Mouse (Mus musculus) limb, embryonic 14.5 days (tissue): Measurements from ENCODE around the gene Mcf2l. TPM values are rescaled to one million over a fixed set of nuclear protein-coding genes. Genes with fewer than 3 reads are reported as not detected.

Experiments
- ATAC-seq: fragments of 200-750 bp; cut with Nextera tagmentation; 2 replicates; pipeline ENCODE4 v1.8.0; 2017; ENCODE audit warnings: low read depth, moderate number of reproducible peaks, moderate TSS enrichment; ENCODE audit not compliant: low FRiP score
- DNase-seq: peaks from one replicate; pipeline ENCODE4 v3.0.0-alpha.2; 2015; ENCODE audit warnings: low spot score
- H3K27ac ChIP-seq: fragments of 300-500 bp; sonication (generic); replicated peaks from 2 replicates; pipeline ENCODE4 v1.5.1; 2014; ENCODE audit warnings: low read depth, mild to moderate bottlenecking, low read length, moderate library complexity, mixed read lengths
- H3K27me3 ChIP-seq: fragments of 300-500 bp; sonication (generic); 2 replicates; pipeline ENCODE4 v1.6.1; 2014; ENCODE audit warnings: low read length, mixed read lengths; ENCODE audit not compliant: control insufficient read depth, insufficient read depth
- H3K36me3 ChIP-seq: fragments of 300-500 bp; sonication (generic); 2 replicates; pipeline ENCODE4 v1.6.1; 2014; ENCODE audit warnings: mild to moderate bottlenecking, low read length, moderate library complexity, mixed read lengths; ENCODE audit not compliant: control insufficient read depth, insufficient read depth
- H3K4me1 ChIP-seq: fragments of 300-500 bp; sonication (generic); 2 replicates; pipeline ENCODE4 v1.6.1; 2014; ENCODE audit warnings: antibody characterized with exemption, low read length, mixed read lengths; ENCODE audit not compliant: control insufficient read depth, insufficient read depth
- H3K4me2 ChIP-seq: fragments of 300-500 bp; sonication (generic); replicated peaks from 2 replicates; pipeline ENCODE4 v1.6.1; 2014; ENCODE audit warnings: low read depth, mild to moderate bottlenecking, low read length, moderate library complexity; ENCODE audit not compliant: severe bottlenecking
- H3K4me3 ChIP-seq: fragments of 300-500 bp; sonication (generic); replicated peaks from 2 replicates; pipeline ENCODE4 v1.5.1; 2014; ENCODE audit warnings: low read length
- H3K9ac ChIP-seq: fragments of 300-500 bp; sonication (generic); 2 replicates; pipeline ENCODE4 v1.6.1; 2014; ENCODE audit warnings: mild to moderate bottlenecking, low read depth, low read length, moderate library complexity; ENCODE audit not compliant: severe bottlenecking
- H3K9me3 ChIP-seq: fragments of 300-500 bp; sonication (generic); 2 replicates; pipeline ENCODE4 v1.6.1; 2016; ENCODE audit warnings: low read length; ENCODE audit not compliant: control insufficient read depth
- POLR2A ChIP-seq: fragments of 200-500 bp; IDR thresholded peaks from 2 replicates; pipeline ENCODE4 v1.8.0; 2012; ENCODE audit warnings: inconsistent platforms, mild to moderate bottlenecking, moderate library complexity, borderline replicate concordance; ENCODE audit not compliant: insufficient read depth, insufficient read length; ENCODE audit errors: extremely low read depth
- WGBS: fragments of 180-500 bp; shearing (Covaris S2); extraction: QIAGEN DNeasy Blood & Tissue Kit; methylation state at CpG from one replicate; pipeline ENCODE4 v1.1.7; 2014; 5-methylcytosine and 5-hydroxymethylcytosine counted together
- polyA plus RNA-seq, 2 experiments: library from polyadenylated mRNA; depleted of rRNA in 1 of 2; stranded (reverse) in 1 of 2; unstranded in 1 of 2; fragments of >200 nt; fragmentation: Nextera tagmentation in 1 of 2; extraction: Ambion mirVana in 1 of 2; gene quantifications; 2 replicates each; pipeline versions ENCODE4 v1.2.1 to v1.2.3; 2012 to 2014

The Mcf2l gene
- polyA plus RNA-seq, 2 experiments = 11.5 to 14.9 TPM

DNA sequence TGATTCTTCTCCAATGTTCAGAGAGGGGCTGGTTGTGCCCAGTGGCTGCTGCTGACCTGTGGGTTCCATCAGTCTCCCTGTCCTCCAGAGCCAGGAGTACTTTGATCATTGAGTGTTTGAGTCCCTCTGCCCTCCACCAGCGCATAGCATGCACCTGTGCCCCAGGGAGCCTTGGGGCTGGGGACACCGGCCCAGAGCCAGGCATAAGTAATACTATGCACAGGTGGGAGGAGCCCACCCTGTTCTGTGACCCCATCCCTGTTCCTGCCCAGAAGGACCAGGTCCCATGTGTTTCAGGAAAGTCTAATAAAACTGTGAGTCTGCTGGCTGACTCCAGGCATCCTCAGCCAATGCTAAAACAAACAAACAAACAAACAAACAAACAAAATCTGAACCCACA is 104.7 kb downstream of the Mcf2l start:
- 42% methylated on average over 2 of the region's 2 CpGs for WGBS
- Histone ChIP-seq H3K27ac (no peak overlapping the region), H3K27me3 (no peaks in the 10 kb centered on the region), H3K4me3 (no peak overlapping the region), H3K4me2 (no peak overlapping the region), H3K4me1 (no peaks in the 10 kb centered on the region), H3K9me3 (no peaks in the 10 kb centered on the region), H3K9ac (no peak overlapping the region), H3K36me3 (peaks cover 25% of the 10 kb centered on the region; the same call in 1 of the 2 replicates)
- DNase-seq (no peak), ATAC-seq (no peak)
- TF ChIP-seq POLR2A = no peak

DNA sequence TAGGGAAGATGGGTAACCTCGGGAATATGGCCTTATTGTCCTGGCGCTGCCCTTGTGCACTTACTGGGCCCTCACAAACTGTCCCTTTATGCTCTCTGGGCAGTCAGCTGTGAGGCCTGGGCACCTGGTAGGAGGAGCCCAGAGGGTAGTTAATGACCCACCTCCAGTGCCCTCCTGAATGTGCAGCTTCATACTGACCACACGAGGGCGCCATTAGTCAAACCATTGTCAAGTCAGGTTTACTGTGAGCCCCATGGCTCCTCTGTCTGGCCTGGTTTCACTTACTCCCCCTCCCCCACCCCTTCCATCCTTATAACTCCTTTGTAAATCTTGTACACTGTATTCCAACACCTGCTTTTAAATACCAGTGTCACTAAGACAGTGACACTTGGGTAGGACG is 105.1 kb downstream of the Mcf2l start:
- H3K27me3 ChIP-seq = no peaks in the 10 kb centered on the region
- no peak overlapping the region for H3K4me3 ChIP-seq
- H3K4me2 ChIP-seq = no peak overlapping the region
- no peak overlapping the region for H3K27ac ChIP-seq
- TF ChIP-seq POLR2A = no peak
- no peaks in the 10 kb centered on the region for H3K4me1 ChIP-seq
- ATAC-seq (peak; percentile 66), DNase-seq (peak; percentile 83)
- no peak overlapping the region for H3K9ac ChIP-seq
- H3K9me3 ChIP-seq = no peaks in the 10 kb centered on the region
- H3K36me3 ChIP-seq = peaks cover 25% of the 10 kb centered on the region; the same call in 1 of the 2 replicates
- 18% methylated on average over 5 of the region's 5 CpGs for WGBS

- WGBS = 80% methylated on average over 18 of the region's 18 CpGs
- Histone ChIP-seq H3K4me3 (no peak overlapping the region), H3K36me3 (peaks cover 10% of the 10 kb centered on the region), H3K27ac (no peak overlapping the region), H3K9ac (no peak overlapping the region), H3K4me1 (no peaks in the 10 kb centered on the region), H3K4me2 (no peak overlapping the region), H3K27me3 (no peaks in the 10 kb centered on the region), H3K9me3 (no peaks in the 10 kb centered on the region)
- DNase-seq (no peak), ATAC-seq (no peak)
- no peak for TF ChIP-seq POLR2A
These were observed 110.3 kb downstream of the Mcf2l start for GRCm38 (mm10) chr8:12983681-12984467.

- no peak overlapping the region for H3K9ac ChIP-seq
These were observed 111.1 kb downstream of the Mcf2l start for GRCm38 (mm10) chr8:12984601-12985243.

GRCm38 (mm10) chr8:12985259-12985658 is 111.7 kb downstream of the Mcf2l start:
- no peak for TF ChIP-seq POLR2A
- Histone ChIP-seq H3K9me3 (no peaks in the 10 kb centered on the region), H3K4me2 (no peak overlapping the region), H3K36me3 (peaks cover 10% of the 10 kb centered on the region), H3K27ac (no peak overlapping the region), H3K4me3 (no peak overlapping the region), H3K9ac (no peak overlapping the region), H3K4me1 (no peaks in the 10 kb centered on the region), H3K27me3 (no peaks in the 10 kb centered on the region)
- ATAC-seq (no peak), DNase-seq (no peak)
- WGBS = 85% methylated on average over 13 of the region's 13 CpGs

More at GRCm38 (mm10) chr8:12984601-12985243, 111.1 kb downstream of the Mcf2l start:
- Histone ChIP-seq H3K4me2 (no peak overlapping the region), H3K4me1 (no peaks in the 10 kb centered on the region), H3K27me3 (no peaks in the 10 kb centered on the region), H3K9me3 (no peaks in the 10 kb centered on the region), H3K4me3 (no peak overlapping the region), H3K36me3 (peaks cover 10% of the 10 kb centered on the region), H3K27ac (no peak overlapping the region)
- no peak for TF ChIP-seq POLR2A
- DNase-seq = no peak
- 84% methylated on average over 17 of the region's 17 CpGs for WGBS
- ATAC-seq = no peak
